Mouse (Mus musculus) forebrain, embryonic 16.5 days (tissue): ENCODE measurements around the gene Hlf. TPM values are rescaled to one million over a fixed set of nuclear protein-coding genes. Genes with fewer than 3 reads are reported as not detected.

Experiments
- ATAC-seq: fragments of 200-750 bp; cut with Nextera tagmentation; 2 replicates; pipeline ENCODE4 v1.8.0; 2017; ENCODE audit warnings: mild to moderate bottlenecking, moderate library complexity
- H3K27ac ChIP-seq: fragments of 300-500 bp; sonication (generic); 2 replicates; pipeline ENCODE4 v1.5.1; 2014; ENCODE audit warnings: low read length, control low read depth
- H3K27me3 ChIP-seq: fragments of 300-500 bp; sonication (generic); replicated peaks from 2 replicates; pipeline ENCODE4 v1.6.1; 2014; ENCODE audit warnings: low read length; ENCODE audit not compliant: control insufficient read depth, insufficient read depth
- H3K36me3 ChIP-seq: fragments of 300-500 bp; sonication (generic); 2 replicates; pipeline ENCODE4 v1.6.1; 2014; ENCODE audit not compliant: control insufficient read depth, insufficient read depth
- H3K4me1 ChIP-seq: fragments of 300-500 bp; sonication (generic); replicated peaks from 2 replicates; pipeline ENCODE4 v1.6.1; 2014; ENCODE audit warnings: low read length; ENCODE audit not compliant: control insufficient read depth, insufficient read depth
- H3K4me2 ChIP-seq: fragments of 300-500 bp; sonication (generic); 2 replicates; pipeline ENCODE4 v1.6.1; 2014; ENCODE audit warnings: mild to moderate bottlenecking, low read length, control low read depth
- H3K4me3 ChIP-seq: fragments of 300-500 bp; sonication (generic); replicated peaks from 2 replicates; pipeline ENCODE4 v1.5.1; 2014; ENCODE audit warnings: mild to moderate bottlenecking, low read length, control low read depth
- H3K9ac ChIP-seq: fragments of 300-500 bp; sonication (generic); replicated peaks from 2 replicates; pipeline ENCODE4 v1.6.1; 2014; ENCODE audit warnings: low read depth, low read length, control low read depth
- H3K9me3 ChIP-seq: fragments of 300-500 bp; sonication (generic); 2 replicates; pipeline ENCODE4 v1.6.1; 2016; ENCODE audit warnings: low read length; ENCODE audit not compliant: control insufficient read depth
- WGBS: fragments of 180-500 bp; shearing (Covaris S2); extraction: QIAGEN DNeasy Blood & Tissue Kit; methylation state at CpG from one replicate; pipeline ENCODE4 v1.1.7; 2014; 5-methylcytosine and 5-hydroxymethylcytosine counted together
- polyA plus RNA-seq: library from polyadenylated mRNA; unstranded; fragments of >200 nt; fragmentation: Nextera tagmentation; extraction: Ambion mirVana; gene quantifications from 2 replicates; pipeline ENCODE4 v1.2.1, GENCODE M21; 2015

The Hlf gene
- polyA plus RNA-seq, 1 experiment from 2014 or later: 5.7 TPM

DNA sequence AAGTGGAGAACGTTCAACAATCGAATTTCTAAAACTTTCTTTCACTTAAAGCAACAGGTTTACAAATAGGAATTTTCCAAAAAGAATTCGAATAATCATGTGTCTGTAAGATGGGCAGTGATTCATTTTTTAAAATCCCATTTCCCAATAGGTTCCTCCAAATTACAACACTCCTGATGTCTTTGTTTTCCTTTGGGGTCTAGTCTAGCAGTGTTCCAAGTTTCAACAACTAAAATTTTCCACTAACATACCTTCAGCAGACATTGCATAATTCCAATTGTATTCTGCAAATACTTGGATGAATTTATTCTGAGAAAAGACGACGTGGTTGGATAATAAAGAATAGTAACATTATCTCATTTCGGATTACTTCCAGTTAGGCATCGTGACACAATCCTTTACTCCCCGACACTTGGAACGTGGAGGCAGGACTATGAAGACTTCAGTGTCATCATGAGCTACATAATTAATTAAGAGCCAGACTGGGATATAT lies 60.4 kb downstream of the Hlf start:
- Histone ChIP-seq H3K9ac (no peak overlapping the region), H3K9me3 (no peaks in the 10 kb centered on the region), H3K27me3 (no peaks in the 10 kb centered on the region), H3K4me2 (no peak overlapping the region), H3K27ac (no peak overlapping the region), H3K4me1 (no peaks in the 10 kb centered on the region), H3K36me3 (no peaks in the 10 kb centered on the region), H3K4me3 (no peak overlapping the region)
- no peak for ATAC-seq
- WGBS: 84% methylated on average over 9 of the region's 9 CpGs

DNA sequence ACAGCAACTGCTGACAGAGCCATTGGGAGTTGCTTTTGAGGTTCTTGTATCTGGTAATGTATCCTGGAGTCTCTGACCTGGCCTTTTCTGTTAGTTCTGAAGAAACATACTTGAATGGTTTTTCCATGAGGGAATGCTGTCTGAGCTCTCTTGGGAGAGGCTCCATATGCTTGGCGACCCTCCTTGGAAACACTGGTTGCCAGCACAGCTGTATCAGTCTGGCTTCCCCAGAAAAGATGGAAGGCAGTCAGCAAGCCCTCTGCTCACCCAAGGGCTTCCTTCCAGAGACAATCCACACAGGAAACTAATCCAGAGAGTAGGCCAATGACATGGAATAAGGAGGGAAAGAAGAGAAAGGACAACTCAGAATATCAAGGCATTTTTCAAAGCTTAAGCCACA lies 63.9 kb downstream of the Hlf start:
- Histone ChIP-seq H3K27me3 (no peaks in the 10 kb centered on the region), H3K4me2 (no peak overlapping the region), H3K4me1 (no peaks in the 10 kb centered on the region), H3K36me3 (no peaks in the 10 kb centered on the region), H3K9ac (no peak overlapping the region), H3K9me3 (no peaks in the 10 kb centered on the region), H3K27ac (no peak overlapping the region), H3K4me3 (no peak overlapping the region)
- 52% methylated on average over 1 of the region's 1 CpGs for WGBS
- ATAC-seq: no peak

DNA sequence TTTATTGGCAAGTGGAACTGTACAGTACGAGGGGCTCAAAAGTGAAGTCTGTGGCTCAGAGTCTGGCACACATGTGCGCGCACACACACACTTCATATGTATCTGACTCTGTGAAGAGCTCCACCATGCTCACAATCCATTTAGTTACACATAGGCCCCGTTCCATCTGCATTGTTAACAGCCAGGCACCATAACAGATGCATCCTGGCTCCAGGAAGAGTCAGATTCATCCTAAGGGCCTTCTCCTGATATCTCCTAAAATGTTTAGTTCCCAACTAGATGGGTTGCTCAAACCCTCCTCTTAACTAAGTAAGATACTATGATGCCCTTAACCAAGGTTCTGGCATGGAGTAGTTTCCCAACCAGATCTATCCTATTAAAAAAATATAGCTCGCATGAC lies 64.5 kb downstream of the Hlf start:
- Histone ChIP-seq H3K4me2 (no peak overlapping the region), H3K36me3 (no peaks in the 10 kb centered on the region), H3K27ac (no peak overlapping the region), H3K27me3 (no peaks in the 10 kb centered on the region), H3K9ac (no peak overlapping the region), H3K4me1 (no peaks in the 10 kb centered on the region), H3K9me3 (no peaks in the 10 kb centered on the region), H3K4me3 (no peak overlapping the region)
- 90% methylated on average over 5 of the region's 5 CpGs for WGBS
- no peak for ATAC-seq

DNA sequence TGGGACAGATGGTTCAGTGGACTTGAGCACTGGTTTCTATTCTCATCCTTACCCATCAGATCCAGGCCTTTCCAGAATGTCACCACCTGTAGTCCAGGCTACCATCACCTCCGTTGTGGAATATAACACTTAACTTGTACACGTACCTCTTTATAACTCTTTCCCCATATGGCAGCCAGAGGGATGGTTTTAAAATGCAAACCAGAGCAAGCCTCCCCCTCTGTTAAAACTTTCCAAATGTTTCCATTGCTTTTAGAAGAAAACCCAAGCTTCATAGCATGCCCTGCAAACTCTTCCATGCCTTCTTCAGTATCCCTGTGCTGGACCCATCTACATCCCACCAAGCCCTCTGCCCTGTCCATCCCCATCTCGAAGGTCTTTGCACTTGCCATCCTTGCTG lies 66.1 kb downstream of the Hlf start:
- no peak overlapping the region for H3K9ac ChIP-seq
- no peak overlapping the region for H3K4me2 ChIP-seq
- no peak overlapping the region for H3K27ac ChIP-seq
- WGBS: 88% methylated on average over 3 of the region's 3 CpGs
- no peak overlapping the region for H3K4me3 ChIP-seq
- no peaks in the 10 kb centered on the region for H3K36me3 ChIP-seq
- no peaks in the 10 kb centered on the region for H3K27me3 ChIP-seq
- no peaks in the 10 kb centered on the region for H3K4me1 ChIP-seq
- ATAC-seq: no peak
- H3K9me3 ChIP-seq: no peaks in the 10 kb centered on the region

DNA sequence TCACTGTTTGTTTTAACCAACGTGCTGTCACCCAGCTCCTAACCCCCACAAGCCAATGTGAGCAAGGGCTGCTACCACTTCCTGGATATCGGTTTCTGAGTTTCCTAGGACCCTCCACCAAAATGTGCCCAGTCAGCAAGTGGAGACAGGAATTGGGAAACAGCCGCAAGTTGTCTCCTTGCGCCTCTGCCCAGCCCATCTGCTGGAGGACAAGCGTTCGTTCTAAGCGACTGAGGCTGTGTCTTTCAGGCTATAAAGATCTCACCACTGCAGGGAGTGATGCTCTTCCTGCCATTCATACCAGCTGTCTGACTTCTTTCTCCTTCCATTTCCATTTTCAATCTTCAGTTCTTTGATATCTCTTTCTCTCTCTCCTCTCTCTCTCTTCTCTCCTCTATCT lies 69.8 kb downstream of the Hlf start:
- H3K27ac ChIP-seq: no peak overlapping the region
- H3K9me3 ChIP-seq: no peaks in the 10 kb centered on the region
- H3K4me3 ChIP-seq: no peak overlapping the region
- no peaks in the 10 kb centered on the region for H3K4me1 ChIP-seq
- 77% methylated on average over 7 of the region's 7 CpGs for WGBS
- H3K27me3 ChIP-seq: no peaks in the 10 kb centered on the region
- ATAC-seq: no peak
- H3K9ac ChIP-seq: no peak overlapping the region
- no peaks in the 10 kb centered on the region for H3K36me3 ChIP-seq
- H3K4me2 ChIP-seq: no peak overlapping the region

DNA sequence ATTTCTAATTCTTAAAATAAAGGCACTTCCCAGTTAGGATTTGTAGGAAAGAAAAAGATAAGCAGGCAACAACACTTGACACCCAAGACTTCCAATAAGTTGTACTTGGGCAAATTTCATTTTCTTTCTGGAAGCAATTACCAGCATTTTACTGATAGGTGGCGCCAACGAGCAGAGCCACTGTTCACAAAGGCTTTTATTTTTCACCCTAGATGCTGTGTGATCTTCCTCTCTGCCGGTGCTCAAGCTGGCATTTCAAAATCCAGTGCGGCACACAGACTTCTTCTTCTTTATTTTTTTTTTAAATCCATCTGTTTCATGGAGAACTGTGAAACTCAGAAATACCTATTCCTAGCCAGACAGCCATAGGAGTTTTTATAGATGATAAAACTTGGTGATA lies 73.2 kb downstream of the Hlf start:
- H3K4me2 ChIP-seq: no peak overlapping the region
- no peaks in the 10 kb centered on the region for H3K36me3 ChIP-seq
- 11% methylated on average over 4 of the region's 4 CpGs for WGBS
- no peak overlapping the region for H3K4me3 ChIP-seq
- H3K9ac ChIP-seq: no peak overlapping the region
- H3K4me1 ChIP-seq: no peaks in the 10 kb centered on the region
- H3K27ac ChIP-seq: no peak overlapping the region
- ATAC-seq: no peak
- H3K27me3 ChIP-seq: no peaks in the 10 kb centered on the region
- H3K9me3 ChIP-seq: no peaks in the 10 kb centered on the region

DNA sequence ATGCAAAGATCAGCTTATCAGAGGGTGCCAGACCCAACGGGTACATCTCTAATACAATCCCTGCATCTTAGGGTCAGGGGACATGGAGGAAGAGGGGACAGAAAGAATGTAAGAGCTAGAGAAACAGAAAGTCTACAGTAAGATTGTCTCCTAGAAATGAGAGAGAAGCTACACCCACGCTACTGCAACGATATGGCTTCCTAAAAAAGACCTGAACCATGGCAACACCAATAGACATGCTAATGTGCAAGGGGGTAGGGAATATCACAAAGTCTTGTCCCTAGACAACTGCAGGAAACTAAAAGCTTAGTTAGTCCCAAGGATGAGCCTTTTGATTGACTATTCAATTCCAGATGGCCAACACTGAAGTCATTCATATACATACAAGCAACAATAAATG lies 76.1 kb downstream of the Hlf start:
- H3K4me2 ChIP-seq: no peak overlapping the region
- WGBS: 92% methylated on average over 3 of the region's 3 CpGs
- H3K9ac ChIP-seq: no peak overlapping the region
- H3K27me3 ChIP-seq: no peaks in the 10 kb centered on the region
- H3K27ac ChIP-seq: no peak overlapping the region
- no peaks in the 10 kb centered on the region for H3K4me1 ChIP-seq
- no peaks in the 10 kb centered on the region for H3K36me3 ChIP-seq
- ATAC-seq: no peak
- no peaks in the 10 kb centered on the region for H3K9me3 ChIP-seq
- H3K4me3 ChIP-seq: no peak overlapping the region

DNA sequence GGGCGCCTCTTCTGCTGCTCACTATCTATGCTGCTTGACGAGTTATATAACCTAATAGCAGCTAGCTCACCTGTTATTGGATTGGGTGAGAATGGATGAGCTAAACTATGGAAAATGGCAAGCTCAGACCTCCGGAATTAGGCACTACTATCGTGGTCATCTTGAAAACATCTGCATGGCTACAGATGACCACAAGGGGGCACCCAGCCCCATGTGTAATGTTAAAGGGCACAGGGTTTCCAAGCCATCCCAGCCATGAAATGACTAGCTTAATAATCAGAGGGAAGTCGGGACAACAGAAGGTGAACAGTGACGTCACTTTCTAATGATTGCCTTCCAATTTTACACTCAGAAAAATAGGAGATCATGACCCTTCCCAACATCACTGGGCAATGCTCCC lies 83.7 kb downstream of the Hlf start:
- 44% methylated on average over 6 of the region's 6 CpGs for WGBS
- no peak for ATAC-seq

DNA sequence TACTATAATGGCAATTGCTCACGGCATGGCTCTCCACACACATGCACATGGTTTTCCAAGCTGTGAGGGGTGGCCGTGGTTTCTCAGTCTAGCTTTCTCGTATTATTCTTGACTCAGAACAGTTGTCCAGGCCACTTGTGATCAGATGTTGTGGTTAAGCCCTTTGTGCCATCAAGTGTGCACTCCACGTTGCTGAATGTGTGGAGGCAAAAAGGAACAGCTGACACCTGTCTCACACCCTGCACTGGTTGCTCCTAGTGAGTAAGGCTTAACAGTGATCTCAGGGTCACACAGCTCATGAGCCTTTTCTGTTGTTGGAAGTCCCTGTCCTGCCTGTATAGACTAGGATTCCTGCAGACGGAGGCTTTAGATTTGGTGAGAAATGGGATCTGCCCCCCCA lies 84.6 kb downstream of the Hlf start:
- H3K4me3 ChIP-seq: no peak overlapping the region
- no peaks in the 10 kb centered on the region for H3K36me3 ChIP-seq
- H3K9me3 ChIP-seq: no peaks in the 10 kb centered on the region
- H3K9ac ChIP-seq: no peak overlapping the region
- no peak for ATAC-seq
- H3K27ac ChIP-seq: no peak overlapping the region
- H3K4me1 ChIP-seq: no peaks in the 10 kb centered on the region
- 84% methylated on average over 5 of the region's 5 CpGs for WGBS
- H3K4me2 ChIP-seq: no peak overlapping the region
- H3K27me3 ChIP-seq: no peaks in the 10 kb centered on the region

More for the DNA sequence above, 83.7 kb downstream of the Hlf start:
- Histone ChIP-seq H3K4me2 (no peak overlapping the region), H3K36me3 (no peaks in the 10 kb centered on the region), H3K9ac (no peak overlapping the region), H3K4me3 (no peak overlapping the region), H3K27me3 (no peaks in the 10 kb centered on the region), H3K9me3 (no peaks in the 10 kb centered on the region), H3K27ac (no peak overlapping the region), H3K4me1 (no peaks in the 10 kb centered on the region)

DNA sequence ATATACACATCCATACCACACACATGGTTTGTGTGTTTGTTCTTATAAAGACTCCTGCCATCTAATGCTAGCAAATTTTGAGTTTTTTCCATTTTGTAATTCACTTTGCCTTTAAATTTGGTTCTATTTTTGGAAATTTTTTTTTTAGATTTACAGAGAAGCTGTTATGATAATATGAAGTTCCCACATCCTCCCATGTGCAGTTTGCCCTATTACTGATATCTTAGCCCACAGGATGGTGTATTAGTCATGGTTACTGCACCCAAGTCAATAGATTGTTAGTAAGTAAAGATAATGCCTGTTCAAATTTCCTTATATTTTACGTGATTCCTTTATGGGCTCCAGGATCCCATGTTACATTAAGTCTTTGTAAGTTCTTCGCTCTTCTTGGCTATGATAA lies 96.1 kb downstream of the Hlf start:
- no peak overlapping the region for H3K9ac ChIP-seq
- H3K4me3 ChIP-seq: no peak overlapping the region
- no peaks in the 10 kb centered on the region for H3K36me3 ChIP-seq
- 93% methylated on average over 2 of the region's 2 CpGs for WGBS
- H3K9me3 ChIP-seq: no peaks in the 10 kb centered on the region
- no peak overlapping the region for H3K4me2 ChIP-seq
- no peaks in the 10 kb centered on the region for H3K4me1 ChIP-seq
- no peak for ATAC-seq
- H3K27me3 ChIP-seq: no peaks in the 10 kb centered on the region
- no peak overlapping the region for H3K27ac ChIP-seq
